Mouse (Mus musculus): ENCODE measurements around the gene Aloxe3. TPM values are rescaled to one million over a fixed set of nuclear protein-coding genes. Genes with fewer than 3 reads are reported as not detected.

Gene Aloxe3
- polyA plus RNA-seq, 1 experiment from 2014 or later, result 0.41 TPM

- peaks cover 9% of the 10 kb centered on the region for H3K4me1 ChIP-seq
- H3K4me3 ChIP-seq, result no peak overlapping the region
- 68% methylated on average over 4 of the region's 4 CpGs for WGBS
- H3K9ac ChIP-seq, result no peak overlapping the region
- no peak for ATAC-seq (ENCODE audit: low FRiP score)
- H3K9me3 ChIP-seq (replicated peaks), result no peaks in the 10 kb centered on the region
- no peak overlapping the region for H3K27ac ChIP-seq
- peaks cover 28% of the 10 kb centered on the region for H3K36me3 ChIP-seq
- peaks cover 40% of the 10 kb centered on the region for H3K27me3 ChIP-seq
- no peak overlapping the region; the same call in 1 of the 2 replicates for H3K4me2 ChIP-seq (replicated peaks)
These were observed 13.8 kb upstream of the Aloxe3 start for GRCm38 (mm10) chr11:69111865-69112264.

DNA sequence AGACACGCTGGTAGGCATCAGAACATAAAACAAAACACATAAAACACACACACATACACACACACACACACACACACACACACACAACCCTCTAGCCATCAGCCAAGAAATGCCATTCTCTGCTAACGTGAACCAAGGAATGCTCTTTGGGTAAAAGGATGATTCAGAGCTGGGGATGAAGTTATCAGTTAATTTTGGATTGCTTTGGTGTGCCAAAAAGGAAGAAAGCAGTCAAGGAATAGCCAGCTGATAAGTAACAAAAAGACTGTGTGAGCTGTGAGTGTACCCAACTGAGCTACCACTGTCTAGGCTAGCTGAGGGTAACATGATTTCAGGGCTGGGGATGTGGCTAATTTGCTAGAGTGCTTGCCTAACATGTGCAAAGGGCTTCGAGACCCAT is 11.7 kb upstream of the Aloxe3 start:
- peaks cover 14% of the 10 kb centered on the region for H3K4me1 ChIP-seq
- 67% methylated on average over 3 of the region's 3 CpGs for WGBS
- ATAC-seq (ENCODE audit: low FRiP score), result no peak
- H3K9ac ChIP-seq, result no peak overlapping the region
- peaks cover 43% of the 10 kb centered on the region for H3K27me3 ChIP-seq
- no peak overlapping the region for H3K27ac ChIP-seq
- H3K9me3 ChIP-seq (replicated peaks), result no peaks in the 10 kb centered on the region
- peaks cover 6% of the 10 kb centered on the region; the same call in 1 of the 2 replicates for H3K36me3 ChIP-seq
- no peak overlapping the region for H3K4me3 ChIP-seq
- no peak overlapping the region for H3K4me2 ChIP-seq (replicated peaks)

- H3K4me3 ChIP-seq, result no peak overlapping the region
- WGBS, result 84% methylated on average over 3 of the region's 3 CpGs
- no peaks in the 10 kb centered on the region for H3K9me3 ChIP-seq (replicated peaks)
- H3K9ac ChIP-seq, result no peak overlapping the region
- peaks cover 16% of the 10 kb centered on the region for H3K4me1 ChIP-seq
- peaks cover 47% of the 10 kb centered on the region for H3K27me3 ChIP-seq
- ATAC-seq (ENCODE audit: low FRiP score), result no peak
- H3K4me2 ChIP-seq (replicated peaks), result no peak overlapping the region
- H3K27ac ChIP-seq, result no peak overlapping the region
- 0 out of 2 replicates have a peak, but pooled peaks cover under 1% of the 10 kb centered on the region for H3K36me3 ChIP-seq
These were observed 11.1 kb upstream of the Aloxe3 start for GRCm38 (mm10) chr11:69114621-69115020.

- Histone ChIP-seq H3K27me3 (peaks cover 61% of the 10 kb centered on the region), H3K27ac (no peak overlapping the region), H3K4me3 (peak overlapping the region; percentile 84; the same call in 1 of the 2 replicates), H3K9me3 (replicated peaks) (no peaks in the 10 kb centered on the region), H3K4me2 (replicated peaks) (peak overlapping the region; percentile 97), H3K9ac (no peak overlapping the region), H3K4me1 (peaks cover 32% of the 10 kb centered on the region), H3K36me3 (no peaks in the 10 kb centered on the region)
- 58% methylated on average over 5 of the region's 5 CpGs for WGBS
- ATAC-seq (ENCODE audit: low FRiP score), result no peak
These were observed 8.9 kb upstream of the Aloxe3 start for GRCm38 (mm10) chr11:69116843-69117242.

DNA sequence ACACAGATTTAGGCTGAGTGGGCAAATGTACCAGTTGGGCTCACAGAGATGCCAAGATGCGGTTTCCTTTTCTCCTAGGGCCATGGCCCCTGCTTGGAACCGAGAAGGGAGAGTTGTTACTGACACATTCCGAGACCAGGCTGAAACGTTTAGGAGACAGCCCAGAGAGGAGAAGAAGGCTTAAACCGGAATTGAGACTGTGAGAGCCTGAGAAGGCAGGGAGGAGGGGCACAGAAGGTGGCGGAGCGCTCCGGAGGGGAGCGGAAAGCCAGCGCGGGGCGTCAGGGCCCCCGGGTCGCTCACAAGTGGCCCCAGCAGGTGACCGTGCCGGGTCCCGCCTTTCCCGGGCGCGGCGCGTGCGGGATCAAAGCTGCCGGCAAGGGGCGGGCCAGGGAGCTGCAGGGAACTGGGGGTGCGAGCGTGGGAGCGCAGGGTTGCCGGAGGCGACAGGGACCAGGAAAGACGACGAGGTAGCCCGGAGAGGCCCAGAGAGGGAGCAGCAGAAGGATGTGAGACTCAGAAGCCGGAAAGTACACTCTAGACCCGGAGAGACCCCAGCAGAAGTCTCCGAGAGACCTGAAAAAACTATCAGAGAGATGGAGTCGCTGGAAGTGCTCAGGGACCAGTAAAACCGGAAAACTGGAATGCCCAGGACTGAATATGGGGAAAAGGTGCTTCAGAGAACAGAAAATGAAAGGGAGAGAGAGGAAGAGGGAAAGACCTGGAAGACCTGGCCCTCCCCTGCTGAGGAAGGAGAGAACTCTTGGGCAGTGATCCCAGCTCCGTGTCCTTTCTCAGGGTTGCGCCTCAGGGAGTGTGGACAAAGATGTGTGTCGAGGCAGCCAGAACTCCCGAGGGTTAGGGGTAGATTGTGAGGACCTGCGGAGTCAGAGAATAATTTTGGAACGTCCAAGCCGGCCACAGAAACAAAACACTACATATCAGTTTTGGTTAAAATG is 7.7 kb upstream of the Aloxe3 start:
- H3K4me1 ChIP-seq, result peaks cover 31% of the 10 kb centered on the region
- WGBS, result under 1% methylated on average over 45 of the region's 45 CpGs
- no peak for ATAC-seq (ENCODE audit: low FRiP score)

GRCm38 (mm10) chr11:69118765-69119164 is 6.9 kb upstream of the Aloxe3 start:
- peak overlapping the region; percentile 97 for H3K4me2 ChIP-seq (replicated peaks)
- H3K36me3 ChIP-seq, result no peaks in the 10 kb centered on the region
- no peak for ATAC-seq (ENCODE audit: low FRiP score)
- no peaks in the 10 kb centered on the region for H3K9me3 ChIP-seq (replicated peaks)
- 1% methylated on average over 15 of the region's 15 CpGs for WGBS
- H3K4me1 ChIP-seq, result peaks cover 33% of the 10 kb centered on the region
- no peak overlapping the region for H3K27ac ChIP-seq
- H3K9ac ChIP-seq, result no peak overlapping the region
- H3K4me3 ChIP-seq, result peak overlapping the region; percentile 84
- peaks cover 53% of the 10 kb centered on the region for H3K27me3 ChIP-seq

More for the DNA sequence above, 7.7 kb upstream of the Aloxe3 start:
- H3K27ac ChIP-seq, result peak overlapping the region; percentile 44; the same call in 1 of the 2 replicates
- H3K9ac ChIP-seq, result peak overlapping the region; percentile 81
- no peaks in the 10 kb centered on the region for H3K36me3 ChIP-seq
- H3K4me2 ChIP-seq (replicated peaks), result peak overlapping the region; percentile 97
- peak overlapping the region; percentile 84 for H3K4me3 ChIP-seq
- H3K9me3 ChIP-seq (replicated peaks), result no peaks in the 10 kb centered on the region
- H3K27me3 ChIP-seq, result peaks cover 56% of the 10 kb centered on the region

DNA sequence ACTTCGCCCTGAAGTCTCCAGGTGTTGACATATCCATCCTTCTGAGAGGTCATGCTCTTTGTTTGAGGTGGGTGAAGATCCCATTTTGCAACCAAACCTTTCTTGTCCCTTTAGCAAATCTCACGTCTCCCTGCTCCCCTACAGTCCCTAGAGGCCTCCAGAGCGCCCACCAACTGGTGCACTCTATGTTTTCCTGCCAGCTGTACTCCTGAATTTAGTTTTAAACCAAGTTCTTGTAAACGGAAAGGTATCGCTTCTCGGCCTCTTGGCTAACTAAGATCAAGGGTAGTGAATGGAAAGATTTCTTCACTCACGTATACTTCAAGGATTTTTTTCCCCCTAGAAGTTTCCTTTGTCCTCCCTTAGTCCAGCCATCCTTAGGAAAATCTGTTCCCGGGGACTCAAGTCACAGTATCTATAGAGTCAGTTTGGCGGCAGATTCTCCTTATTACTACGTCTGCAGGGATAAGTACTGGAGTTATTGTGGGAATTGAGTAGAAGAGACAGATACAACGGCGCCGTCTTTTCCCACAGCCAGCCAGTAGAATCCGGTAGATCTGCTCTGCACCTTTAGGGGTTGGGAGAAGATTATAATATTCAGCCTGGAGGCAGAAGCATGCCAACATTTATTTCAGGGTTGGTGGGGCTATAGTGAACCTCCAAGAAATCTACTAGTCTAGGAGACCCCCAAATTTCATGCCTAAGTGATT is 6.1 kb upstream of the Aloxe3 start:
- 29% methylated on average over 14 of the region's 14 CpGs for WGBS
- Histone ChIP-seq H3K27ac (no peak overlapping the region), H3K9ac (no peak overlapping the region), H3K36me3 (no peaks in the 10 kb centered on the region), H3K4me2 (replicated peaks) (peak overlapping the region; percentile 97), H3K27me3 (peaks cover 46% of the 10 kb centered on the region), H3K4me1 (peaks cover 33% of the 10 kb centered on the region), H3K9me3 (replicated peaks) (no peaks in the 10 kb centered on the region), H3K4me3 (peak overlapping the region; percentile 84)
- ATAC-seq (ENCODE audit: low FRiP score), result no peak

DNA sequence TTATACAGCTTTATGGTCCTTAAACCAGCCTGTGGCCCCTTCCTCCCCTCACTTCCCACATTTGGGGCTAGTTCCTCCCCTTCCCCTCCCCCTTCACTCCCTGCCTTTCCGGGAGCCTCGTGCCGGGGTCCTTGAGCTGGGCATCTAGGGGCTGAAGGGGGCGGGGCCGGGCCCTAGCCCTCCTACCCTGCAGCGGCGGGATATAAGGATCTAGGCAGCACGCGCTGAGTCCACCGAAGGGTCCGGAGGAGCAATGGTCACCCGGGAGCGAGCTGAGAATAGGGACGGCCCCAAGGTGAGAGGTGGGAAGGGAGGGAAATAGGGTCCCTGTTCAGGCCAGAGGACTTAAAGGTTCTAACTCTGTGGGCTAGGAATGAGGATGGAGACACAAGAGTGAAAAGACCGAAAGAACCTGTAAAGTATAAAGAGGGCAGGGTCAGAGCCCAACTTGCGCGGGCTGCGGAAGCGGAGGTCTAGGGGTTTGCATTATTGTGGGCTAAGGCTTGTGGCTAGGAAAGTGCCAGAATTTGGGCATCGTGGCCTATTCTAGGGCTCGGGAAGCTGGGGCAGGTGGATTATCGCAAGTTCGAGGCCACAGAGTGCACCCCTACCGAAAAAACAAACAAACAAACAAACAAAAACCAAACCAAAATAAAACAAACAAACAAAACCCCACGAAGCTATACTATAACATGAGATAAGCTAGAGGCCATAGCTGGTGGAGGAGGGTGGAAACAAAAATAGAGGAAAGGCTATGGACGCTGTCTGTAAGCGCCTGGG is 5.3 kb upstream of the Aloxe3 start, which contains the start of gene Hes7:
TSS of gene Hes7 (plus strand) at position 184 of the 780 bp plus-strand sequence.
- no peak within 1 kb of the TSS for H3K27ac ChIP-seq
- no peaks in the 10 kb centered on the region for H3K36me3 ChIP-seq
- peaks cover 33% of the 10 kb centered on the region for H3K4me1 ChIP-seq
- peak within 1 kb of the TSS; percentile 97 for H3K4me2 ChIP-seq (replicated peaks)
- H3K4me3 ChIP-seq, result peak within 1 kb of the TSS; percentile 84
- ATAC-seq (ENCODE audit: low FRiP score), result no peak
- H3K9me3 ChIP-seq (replicated peaks), result no peaks in the 10 kb centered on the region
- peaks cover 38% of the 10 kb centered on the region for H3K27me3 ChIP-seq
- peak within 1 kb of the TSS; percentile 77 for H3K9ac ChIP-seq
- WGBS, result 2% methylated on average over 27 of the region's 27 CpGs

DNA sequence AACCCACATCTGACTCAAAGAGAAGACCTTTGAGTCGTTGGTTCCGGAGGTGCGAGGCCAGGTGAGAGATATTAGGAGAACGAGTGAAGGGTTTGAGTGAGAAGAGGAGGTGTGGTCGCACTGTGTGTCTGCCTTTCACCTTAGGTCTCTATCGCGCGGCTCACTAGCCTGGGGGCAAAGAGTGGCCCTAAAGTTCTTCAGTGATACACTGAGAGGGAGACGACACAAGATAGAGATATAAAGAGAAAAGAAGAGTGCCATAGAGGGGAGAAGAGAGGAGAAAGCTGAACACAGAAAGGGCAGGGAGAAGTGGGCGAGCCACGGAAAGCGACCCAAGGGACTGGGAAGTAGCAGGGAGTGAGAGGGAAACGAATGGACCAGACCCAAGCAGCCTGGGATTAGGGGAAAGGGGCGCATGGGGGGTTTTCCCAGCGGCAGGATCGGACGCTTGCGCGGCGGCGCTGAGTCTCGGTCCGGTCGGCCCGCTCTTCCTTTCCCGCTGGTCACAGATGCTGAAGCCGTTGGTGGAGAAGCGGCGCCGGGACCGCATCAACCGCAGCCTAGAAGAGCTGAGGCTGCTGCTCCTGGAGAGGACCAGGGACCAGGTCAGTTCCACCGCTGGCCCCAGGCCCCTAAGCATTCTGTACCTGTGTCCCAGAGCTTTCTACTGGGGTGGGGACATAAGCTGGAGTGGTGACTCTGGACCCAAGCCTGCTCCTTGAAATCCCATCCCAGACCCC is 4.5 kb upstream of the Aloxe3 start:
- Histone ChIP-seq H3K9ac (peak overlapping the region; percentile 77), H3K4me3 (peak overlapping the region; percentile 81), H3K27me3 (peaks cover 31% of the 10 kb centered on the region), H3K9me3 (replicated peaks) (no peaks in the 10 kb centered on the region), H3K36me3 (no peaks in the 10 kb centered on the region), H3K4me2 (replicated peaks) (peak overlapping the region; percentile 97), H3K27ac (no peak overlapping the region), H3K4me1 (peaks cover 39% of the 10 kb centered on the region)
- no peak for ATAC-seq (ENCODE audit: low FRiP score)
- 1% methylated on average over 28 of the region's 33 CpGs for WGBS

- 1% methylated on average over 31 of the region's 32 CpGs for WGBS
- no peaks in the 10 kb centered on the region for H3K36me3 ChIP-seq
- peaks cover 26% of the 10 kb centered on the region for H3K27me3 ChIP-seq
- H3K4me2 ChIP-seq (replicated peaks), result peak overlapping the region; percentile 97
- no peaks in the 10 kb centered on the region for H3K9me3 ChIP-seq (replicated peaks)
- no peak for ATAC-seq (ENCODE audit: low FRiP score)
- peaks cover 40% of the 10 kb centered on the region for H3K4me1 ChIP-seq
- H3K4me3 ChIP-seq, result peak overlapping the region; percentile 81
- H3K9ac ChIP-seq, result peak overlapping the region; percentile 77
- H3K27ac ChIP-seq, result peak overlapping the region; percentile 77
These were observed 3.9 kb upstream of the Aloxe3 start for GRCm38 (mm10) chr11:69121741-69122335.

All from hindbrain, embryonic 12.5 days (tissue).